In the genomic region with DNA sequence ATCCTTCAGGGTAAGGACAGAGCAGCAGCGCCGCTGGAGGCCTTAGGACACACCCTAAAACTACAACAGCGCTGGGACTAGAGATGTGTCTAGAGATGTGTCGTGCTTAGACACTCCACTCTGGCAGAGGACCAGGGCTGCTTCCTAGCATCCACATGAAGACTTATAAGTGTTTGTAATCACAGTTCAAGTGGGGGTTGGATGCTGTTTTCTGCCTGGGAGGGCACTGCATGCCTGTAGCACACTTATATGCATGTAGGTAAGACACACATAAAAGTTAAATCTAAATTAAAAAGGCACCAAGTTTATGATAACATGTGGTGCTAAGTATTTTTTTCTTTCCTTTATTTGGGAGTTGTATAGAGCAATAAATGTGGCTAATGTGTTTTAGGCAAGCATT, we compare ENCODE assay signal across 24 mouse cellular contexts. TPM values are rescaled to one million over a fixed set of nuclear protein-coding genes. Genes with fewer than 3 reads are reported as not detected.
"Had no signal": no experiment of that assay in that cellular context is flagged by ENCODE, and none has a peak within 500 bp of the region (broad histone marks: within the 10 kb centered on the region; RNA-seq: fewer than 3 reads in every experiment).

No protein-coding gene starts in this region.

- H3K4me1 ChIP-seq: liver, embryonic 15.5 days; lung, embryonic 15.5 days; megakaryocyte, embryonic 14.5 days; midbrain, embryonic 10.5 days; midbrain, embryonic 13.5 days; midbrain, embryonic 15.5 days; neural tube, embryonic 13.5 days; neural tube, embryonic 15.5 days; stomach, embryonic 15.5 days had no signal

- H3K4me3 ChIP-seq: liver, embryonic 15.5 days; lung, embryonic 15.5 days; megakaryocyte, embryonic 14.5 days; midbrain, embryonic 10.5 days; midbrain, embryonic 13.5 days; midbrain, embryonic 15.5 days; myocyte; neural tube, embryonic 13.5 days; neural tube, embryonic 15.5 days; stomach, embryonic 15.5 days had no signal

- H3K27me3 ChIP-seq: liver, embryonic 15.5 days; lung, embryonic 15.5 days; megakaryocyte, embryonic 14.5 days; midbrain, embryonic 13.5 days; midbrain, embryonic 15.5 days; neural tube, embryonic 13.5 days; neural tube, embryonic 15.5 days; stomach, embryonic 15.5 days had no signal

- H3K4me2 ChIP-seq: liver, embryonic 15.5 days; lung, embryonic 15.5 days; midbrain, embryonic 13.5 days; midbrain, embryonic 15.5 days; neural tube, embryonic 13.5 days; neural tube, embryonic 15.5 days; stomach, embryonic 15.5 days had no signal

- H3K27ac ChIP-seq: liver, embryonic 15.5 days; lung, embryonic 15.5 days; macrophage; midbrain, embryonic 10.5 days; midbrain, embryonic 13.5 days; midbrain, embryonic 15.5 days; neural tube, embryonic 13.5 days; neural tube, embryonic 15.5 days; stomach, embryonic 15.5 days had no signal

- H3K9ac ChIP-seq: liver, embryonic 15.5 days; liver, postnatal 0 days; lung, embryonic 15.5 days; midbrain, embryonic 13.5 days; midbrain, embryonic 15.5 days; neural tube, embryonic 13.5 days; neural tube, embryonic 15.5 days; stomach, embryonic 15.5 days had no signal

- ATAC-seq: liver, postnatal 0 days; lung, postnatal 0 days; midbrain, embryonic 13.5 days; midbrain, embryonic 15.5 days had no signal

- DNase-seq: liver, postnatal 0 days; lung, adult 2 months; lung, postnatal 14 days; lung, postnatal 36 days; right cerebral cortex, postnatal 14 days; thymus, adult 18-20 months; thymus, postnatal 14 days; thymus, postnatal 36 days had no signal

- H3K9me3 ChIP-seq: liver, embryonic 15.5 days; lung, embryonic 15.5 days; megakaryocyte, embryonic 14.5 days; midbrain, embryonic 10.5 days; midbrain, embryonic 13.5 days; midbrain, embryonic 15.5 days; neural tube, embryonic 13.5 days; neural tube, embryonic 15.5 days; stomach, embryonic 15.5 days had no signal

RNA-seq across cellular contexts. Expression of a gene that starts 47.8 kb away (rescaled TPM):
- total RNA-seq: megakaryocyte progenitor cell, adult 5-6 weeks had no signal
- polyA plus RNA-seq: liver, embryonic 15.5 days; liver, postnatal 0 days; lung, adult 2 months; lung, embryonic 15.5 days; lung, postnatal 0 days; macrophage; midbrain, embryonic 10.5 days; myocyte; neural tube, embryonic 11.5 days; neural tube, embryonic 13.5 days; spleen, adult 2 months; stomach, embryonic 15.5 days; thymus, postnatal 0 days had no signal
